9 mouse cellular contexts compared by ENCODE assay signal in genomic region chr4:115979437-115979836, GRCm38 (mm10). TPM values are rescaled to one million over a fixed set of nuclear protein-coding genes. Genes with fewer than 3 reads are reported as not detected.
DNase-seq lines count a peak whose midpoint lies in the region; ATAC-seq and TF ChIP-seq lines count a peak whose summit lies in the region.
"Had no signal": no experiment of that assay in that cellular context is flagged by ENCODE, and none has a peak within 500 bp of the region (broad histone marks: within the 10 kb centered on the region; RNA-seq: fewer than 3 reads in every experiment).

No protein-coding gene starts in this region.

- no peak for TF ChIP-seq CTCF in lung, postnatal 0 days (IDR thresholded peaks at IDR 0.05)

- DNase-seq in lung, postnatal 0 days (ENCODE audit: low spot score), result no peak
- DNase-seq in lung, postnatal 36 days, result no peak
- DNase-seq in limb, embryonic 14.5 days (ENCODE audit: low spot score), result no peak
- DNase-seq in thymus, postnatal 36 days, result no peak
- DNase-seq in adrenal gland, postnatal 25 days, result no peak

- H3K4me2 ChIP-seq in lung, postnatal 0 days (replicated peaks; ENCODE audit: low read depth, low read length), result peak overlapping the region; percentile 48
- H3K4me2 ChIP-seq in forebrain, embryonic 13.5 days, result peak overlapping the region; percentile 61
- peak overlapping the region; percentile 56 for H3K4me2 ChIP-seq in limb, embryonic 14.5 days (replicated peaks; ENCODE audit: low read depth, low read length, severe bottlenecking)
- peak overlapping the region; percentile 48 for H3K4me2 ChIP-seq in stomach, embryonic 15.5 days

- H3K27me3 ChIP-seq in lung, postnatal 0 days (replicated peaks; ENCODE audit: insufficient read depth, low read length), result peaks cover 46% of the 10 kb centered on the region; the same call in 1 of the 2 replicates
- peaks cover 95% of the 10 kb centered on the region for H3K27me3 ChIP-seq in forebrain, embryonic 13.5 days
- peaks cover 68% of the 10 kb centered on the region for H3K27me3 ChIP-seq in limb, embryonic 14.5 days (ENCODE audit: control insufficient read depth, insufficient read depth, low read length)
- peaks cover 68% of the 10 kb centered on the region for H3K27me3 ChIP-seq in stomach, embryonic 15.5 days (replicated peaks)

- H3K27ac ChIP-seq in lung, postnatal 0 days (ENCODE audit: low read length), result no peak overlapping the region
- H3K27ac ChIP-seq in forebrain, embryonic 13.5 days, result no peak overlapping the region
- H3K27ac ChIP-seq in limb, embryonic 14.5 days (replicated peaks; ENCODE audit: low read depth, low read length), result no peak overlapping the region
- no peak overlapping the region for H3K27ac ChIP-seq in stomach, embryonic 15.5 days

- no peaks in the 10 kb centered on the region for H3K36me3 ChIP-seq in lung, postnatal 0 days (ENCODE audit: insufficient read depth, low read length)
- no peaks in the 10 kb centered on the region for H3K36me3 ChIP-seq in forebrain, embryonic 13.5 days (ENCODE audit: poor library complexity, severe bottlenecking)
- H3K36me3 ChIP-seq in limb, embryonic 14.5 days (ENCODE audit: control insufficient read depth, insufficient read depth, low read length), result no peaks in the 10 kb centered on the region
- no peaks in the 10 kb centered on the region for H3K36me3 ChIP-seq in stomach, embryonic 15.5 days

- H3K9me3 ChIP-seq in lung, postnatal 0 days (ENCODE audit: low read length), result no peaks in the 10 kb centered on the region
- no peaks in the 10 kb centered on the region for H3K9me3 ChIP-seq in forebrain, embryonic 13.5 days (replicated peaks)
- no peaks in the 10 kb centered on the region for H3K9me3 ChIP-seq in limb, embryonic 14.5 days (ENCODE audit: control insufficient read depth, low read length)
- H3K9me3 ChIP-seq in stomach, embryonic 15.5 days, result no peaks in the 10 kb centered on the region

- no peak for ATAC-seq in lung, postnatal 0 days
- ATAC-seq in forebrain, embryonic 13.5 days, result peak; percentile 50
- ATAC-seq in limb, embryonic 14.5 days (ENCODE audit: low FRiP score, low read depth), result no peak
- ATAC-seq in stomach, embryonic 15.5 days (ENCODE audit: insufficient read depth, low FRiP score, low read depth), result no peak

- TF ChIP-seq EP300 in lung, postnatal 0 days (IDR thresholded peaks at IDR 0.05), result no peak

- TF ChIP-seq POLR2A in limb, embryonic 14.5 days (IDR thresholded peaks at IDR 0.05; ENCODE audit: borderline replicate concordance, extremely low read depth, insufficient read depth, insufficient read length), result no peak

- no peaks in the 10 kb centered on the region for H3K4me1 ChIP-seq in lung, postnatal 0 days (ENCODE audit: insufficient read depth, low read depth, low read length)
- H3K4me1 ChIP-seq in forebrain, embryonic 13.5 days, result peaks cover 16% of the 10 kb centered on the region
- no peaks in the 10 kb centered on the region for H3K4me1 ChIP-seq in limb, embryonic 14.5 days (ENCODE audit: control insufficient read depth, insufficient read depth, low read length)
- H3K4me1 ChIP-seq in stomach, embryonic 15.5 days, result peaks cover 6% of the 10 kb centered on the region; the same call in 1 of the 2 replicates

- WGBS in lung, postnatal 0 days, result 2% methylated on average over 38 of the region's 39 CpGs
- under 1% methylated on average over 36 of the region's 39 CpGs for WGBS in forebrain, embryonic 13.5 days
- 1% methylated on average over 33 of the region's 39 CpGs for WGBS in limb, embryonic 14.5 days
- 1% methylated on average over 32 of the region's 39 CpGs for WGBS in stomach, embryonic 15.5 days

- H3K9ac ChIP-seq in lung, postnatal 0 days (replicated peaks; ENCODE audit: low read depth), result no peak overlapping the region
- H3K9ac ChIP-seq in forebrain, embryonic 13.5 days, result peak overlapping the region; percentile 50
- peak overlapping the region; percentile 38 for H3K9ac ChIP-seq in limb, embryonic 14.5 days (ENCODE audit: low read depth, low read length, severe bottlenecking)
- H3K9ac ChIP-seq in stomach, embryonic 15.5 days, result no peak overlapping the region

- H3K4me3 ChIP-seq in lung, postnatal 0 days (ENCODE audit: low read depth, low read length), result peak overlapping the region; percentile 20
- peak overlapping the region; percentile 30 for H3K4me3 ChIP-seq in forebrain, embryonic 13.5 days
- peak overlapping the region; percentile 33 for H3K4me3 ChIP-seq in limb, embryonic 14.5 days (replicated peaks; ENCODE audit: low read length)
- H3K4me3 ChIP-seq in stomach, embryonic 15.5 days (replicated peaks), result peak overlapping the region; percentile 24

RNA-seq across cellular contexts. Expression of gene Faah, which starts 38.3 kb away (rescaled TPM):
- polyA plus RNA-seq in lung, postnatal 0 days (2015; fragmentation: Nextera tagmentation; extraction: Ambion mirVana), result 12.1 and 13.4 TPM in 2 replicates
- polyA plus RNA-seq in forebrain, embryonic 13.5 days (2015; fragmentation: Nextera tagmentation; extraction: Ambion mirVana), result 4.7 and 5.5 TPM in 2 replicates
- 1.7 and 1.9 TPM in 2 replicates for polyA plus RNA-seq in limb, embryonic 14.5 days (2012; rRNA removed)
- polyA plus RNA-seq in limb, embryonic 14.5 days (2014; fragmentation: Nextera tagmentation; extraction: Ambion mirVana), result 1.9 and 2.1 TPM in 2 replicates
- 14.8 and 19.8 TPM in 2 replicates for polyA plus RNA-seq in stomach, embryonic 15.5 days (2015; fragmentation: Nextera tagmentation; extraction: Ambion mirVana)
- total RNA-seq in adrenal gland, postnatal 25 days (2021), result 3.6 and 4.2 TPM in 2 replicates

RNA-seq across cellular contexts. Expression of gene Dmbx1, which starts 39.7 kb away (rescaled TPM):
- not detected in 2 replicates for polyA plus RNA-seq in lung, postnatal 0 days (2015; fragmentation: Nextera tagmentation; extraction: Ambion mirVana)
- 0.09 and 0.11 TPM in 2 replicates for polyA plus RNA-seq in forebrain, embryonic 13.5 days (2015; fragmentation: Nextera tagmentation; extraction: Ambion mirVana)
- 0.05 and 0.09 TPM in 2 replicates for polyA plus RNA-seq in limb, embryonic 14.5 days (2012; rRNA removed)
- not detected in 2 replicates for polyA plus RNA-seq in limb, embryonic 14.5 days (2014; fragmentation: Nextera tagmentation; extraction: Ambion mirVana)
- polyA plus RNA-seq in stomach, embryonic 15.5 days (2015; fragmentation: Nextera tagmentation; extraction: Ambion mirVana), result 0.03 TPM in 1 of 2 replicates, not detected in the other
- total RNA-seq in adrenal gland, postnatal 25 days (2021), result not detected in 2 replicates
- total RNA-seq: gastrocnemius, adult 8-10 months; neutrophil, adult 5-6 weeks had no signal

Comparison
In these comparisons a context has a peak if more than half of its experiments do, and no peak if none do; other contexts are left out.
1. H3K9ac ChIP-seq: peak in forebrain, embryonic 13.5 days (single experiment) and limb, embryonic 14.5 days (single experiment); none in lung, postnatal 0 days (single experiment) and stomach, embryonic 15.5 days (single experiment).
2. Peak in every context shown above with its lines, with median percentiles within 50 percentile points of each other: H3K4me2 ChIP-seq and H3K4me3 ChIP-seq.